Mouse (Mus musculus): ENCODE results near the gene Zfp831. TPM values are rescaled to one million over a fixed set of nuclear protein-coding genes. Genes with fewer than 3 reads are reported as not detected.

Zfp831 gene
- under 1 TPM in 1 of 4 experiments, not detected in 3; 0.03 TPM for total RNA-seq (2022)

DNA sequence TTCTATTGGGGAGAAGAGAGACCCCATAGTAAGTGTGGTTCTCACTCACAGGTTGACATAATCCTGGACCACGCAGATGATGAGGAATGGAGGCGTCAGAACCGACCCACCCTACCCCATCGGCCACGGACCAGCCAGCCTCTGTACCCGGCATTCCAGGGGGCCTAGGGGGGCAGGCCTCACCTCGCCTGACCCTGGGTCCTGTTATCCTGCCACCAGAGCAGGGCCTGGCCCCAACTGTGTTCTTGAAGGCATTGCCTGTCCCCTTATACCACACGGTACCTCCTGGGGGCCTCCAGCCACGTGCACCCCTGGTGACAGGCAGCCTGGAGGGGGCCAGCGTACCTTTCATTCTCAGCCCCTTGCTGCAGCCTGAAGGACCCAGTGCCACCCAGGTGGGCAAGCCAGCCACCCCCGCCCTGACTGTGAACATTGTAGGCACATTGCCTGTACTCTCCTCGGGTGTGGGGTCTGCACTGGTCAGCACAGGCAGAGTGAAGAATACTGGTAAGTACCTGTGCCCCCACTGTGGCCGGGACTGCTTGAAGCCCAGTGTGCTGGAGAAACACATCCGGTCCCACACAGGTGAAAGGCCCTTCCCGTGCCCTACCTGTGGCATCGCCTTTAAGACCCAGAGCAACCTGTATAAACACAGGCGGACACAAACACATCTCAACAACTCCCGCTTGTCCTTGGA lies at the start of gene Zfp831:
Zfp831 (plus strand) TSS at position 87 of the 697 bp plus-strand sequence.
- DNase-seq (ENCODE audit: low spot score in 2 of 2): no peak

DNA sequence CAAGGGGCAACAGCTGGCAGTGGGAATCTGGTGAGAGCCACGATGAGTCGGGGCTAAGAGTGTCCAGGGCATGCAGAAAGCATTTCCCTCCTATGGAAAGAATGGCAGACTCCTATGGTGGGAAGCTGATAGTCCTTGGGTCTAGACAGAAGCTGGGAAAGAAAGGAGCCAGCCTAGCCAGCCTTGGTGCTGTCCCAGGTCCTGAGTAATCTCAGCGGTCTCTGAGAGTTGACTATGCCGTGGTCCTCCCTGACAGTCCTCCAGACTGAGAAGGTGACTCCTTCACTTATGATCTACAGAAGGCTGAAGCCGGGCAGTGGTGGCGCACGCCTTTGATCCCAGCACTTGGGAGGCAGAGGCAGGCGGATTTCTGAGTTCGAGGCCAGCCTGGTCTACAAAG lies 48.4 kb upstream of the Zfp831 start:
- no peak for DNase-seq (ENCODE audit: low spot score in 2 of 2)

DNA sequence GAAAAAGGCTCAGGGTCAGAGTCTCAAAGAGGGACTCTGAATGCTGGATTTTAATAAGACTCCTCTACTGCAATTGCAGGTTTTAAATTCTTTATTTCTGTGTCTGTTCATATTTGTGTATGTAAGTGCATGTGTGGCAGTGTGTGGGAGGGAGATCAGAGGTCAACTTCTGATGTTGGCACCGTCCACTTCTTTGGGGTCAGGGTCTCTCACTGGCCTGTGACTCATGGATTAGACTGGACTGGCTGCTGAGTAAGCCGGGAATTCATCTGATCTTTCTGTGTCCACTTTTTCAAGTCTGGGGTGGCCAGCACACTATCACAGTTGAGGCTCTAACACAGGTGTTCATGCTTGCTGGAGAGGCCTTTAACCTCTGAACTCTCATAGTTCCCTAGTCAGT lies 47.7 kb upstream of the Zfp831 start:
- no peak for DNase-seq (ENCODE audit: low spot score in 2 of 2)

DNA sequence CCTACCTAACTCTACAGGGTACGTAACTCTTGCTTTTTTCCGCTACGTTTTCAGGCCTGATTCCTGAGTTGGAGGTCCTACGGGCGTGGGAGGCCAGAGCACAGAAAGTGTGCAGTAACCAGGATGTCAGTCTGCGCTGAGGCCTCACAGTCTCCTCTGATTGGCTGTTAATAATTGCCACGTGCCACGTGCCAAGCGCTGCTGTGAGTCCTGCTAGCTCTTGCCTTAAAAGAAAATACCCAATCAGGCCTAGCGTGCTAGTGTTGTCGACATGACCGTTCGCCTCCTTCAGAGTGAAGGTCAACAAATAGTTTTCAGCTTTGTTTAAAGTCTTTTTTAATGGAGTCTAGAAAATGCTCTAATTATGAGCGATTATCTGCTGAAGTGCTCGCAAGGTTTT lies 46.9 kb upstream of the Zfp831 start:
- DNase-seq (ENCODE audit: low spot score in 2 of 2): no peak

DNA sequence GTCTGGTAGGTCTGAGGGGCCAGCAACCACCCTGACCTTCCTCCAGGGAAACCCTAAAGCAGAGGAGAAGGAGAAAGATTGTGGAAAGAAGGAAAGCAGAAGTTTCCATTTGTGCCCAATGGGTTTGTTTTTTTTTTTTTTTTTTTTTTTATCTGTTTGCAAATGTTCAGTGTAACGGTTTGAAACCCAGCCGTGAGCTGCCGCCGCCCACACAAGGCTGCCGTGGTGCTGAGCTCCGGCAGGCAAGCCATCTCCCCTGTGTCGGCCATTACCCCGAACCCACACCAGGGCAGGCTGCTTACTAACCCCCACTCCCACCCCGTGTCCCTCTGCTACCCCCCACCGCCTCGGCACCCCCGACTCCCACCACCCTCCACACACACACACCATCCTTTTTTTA lies 44.9 kb upstream of the Zfp831 start:
- no peak for DNase-seq (ENCODE audit: low spot score in 2 of 2)

DNA sequence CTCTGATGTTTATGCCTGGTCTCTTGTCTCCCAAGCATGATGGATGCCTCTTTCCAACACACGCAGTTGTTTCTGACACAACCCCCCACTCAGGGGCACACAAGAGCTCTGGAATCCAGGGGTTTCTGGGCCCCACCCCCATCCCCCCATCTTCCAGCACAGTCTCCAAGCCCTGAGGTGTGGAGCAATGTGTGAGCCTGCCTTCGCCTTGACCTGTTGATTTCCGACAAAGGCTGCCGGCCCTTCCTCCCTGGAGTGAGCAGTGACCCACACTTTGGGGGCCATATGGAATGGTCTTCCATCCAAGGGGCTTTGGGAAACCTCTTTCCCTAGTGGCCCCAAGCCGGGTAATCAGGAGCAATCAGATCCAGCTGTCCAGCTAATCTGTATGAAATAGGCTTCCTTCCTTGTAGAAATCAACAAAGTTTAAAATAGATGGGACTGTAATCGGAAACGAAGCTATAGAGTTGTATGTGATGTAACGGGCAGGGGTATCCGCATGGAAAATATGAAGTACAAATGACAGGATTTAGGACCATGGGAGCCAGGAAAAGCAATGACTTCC lies 44.2 kb upstream of the Zfp831 start:
- DNase-seq (ENCODE audit: low spot score in 2 of 2): no peak

DNA sequence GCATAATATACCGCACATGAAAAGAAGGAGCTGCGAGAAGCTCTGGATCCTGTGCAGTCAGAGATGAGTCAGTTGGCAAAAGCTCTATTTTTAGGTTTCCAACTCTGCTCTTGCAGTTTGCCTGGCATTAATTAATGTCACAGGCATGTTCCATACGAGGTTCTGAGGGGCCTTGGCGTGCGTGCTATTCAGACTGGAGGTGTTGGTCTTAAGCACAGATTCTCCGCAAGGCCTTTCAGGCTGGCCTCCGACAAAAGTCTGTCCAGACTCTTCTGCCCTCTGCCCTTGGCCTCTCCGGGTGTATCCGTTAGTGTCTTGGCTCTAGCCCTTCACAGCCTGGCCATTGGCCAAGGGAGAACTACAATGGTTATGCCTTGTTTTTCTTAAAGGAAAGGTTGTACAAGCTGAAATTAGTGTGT lies 43.5 kb upstream of the Zfp831 start:
- DNase-seq (ENCODE audit: low spot score in 2 of 2): no peak

DNA sequence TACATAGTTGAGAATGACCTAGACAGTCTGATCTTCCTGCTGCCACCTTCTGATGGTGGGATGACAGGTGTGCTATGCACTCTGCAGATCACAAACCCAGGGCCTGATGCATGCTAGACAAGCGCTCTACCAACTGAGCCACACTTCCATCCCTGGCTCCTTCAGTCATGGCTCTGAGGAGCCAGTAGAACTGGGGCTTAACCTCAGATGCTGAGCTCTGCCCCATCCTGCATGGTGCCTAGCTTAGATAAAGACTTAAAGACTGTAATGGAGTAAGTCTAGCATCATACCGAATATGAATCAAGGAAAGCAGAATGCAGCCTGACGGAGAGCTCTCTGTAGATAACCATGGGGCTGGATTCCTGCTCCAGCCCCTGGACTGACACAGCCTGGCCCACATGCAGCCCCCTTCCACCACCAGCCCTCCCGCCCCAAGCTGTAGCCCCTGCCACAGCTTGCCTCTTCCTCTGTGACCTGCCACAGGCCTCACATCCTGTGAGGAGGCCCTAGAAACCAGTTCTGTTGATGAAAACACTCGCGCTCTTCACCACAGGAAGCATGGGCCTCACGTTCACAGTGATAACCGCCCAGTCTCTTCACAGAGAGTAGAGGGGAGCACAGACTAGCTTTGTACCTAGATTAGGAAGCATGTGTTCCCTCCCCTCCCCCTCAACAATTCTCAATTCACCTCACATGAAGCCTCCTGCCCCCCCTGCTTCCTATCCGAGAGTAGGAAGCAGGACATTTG lies 41.2 kb upstream of the Zfp831 start:
- DNase-seq (ENCODE audit: low spot score in 2 of 2): no peak

DNA sequence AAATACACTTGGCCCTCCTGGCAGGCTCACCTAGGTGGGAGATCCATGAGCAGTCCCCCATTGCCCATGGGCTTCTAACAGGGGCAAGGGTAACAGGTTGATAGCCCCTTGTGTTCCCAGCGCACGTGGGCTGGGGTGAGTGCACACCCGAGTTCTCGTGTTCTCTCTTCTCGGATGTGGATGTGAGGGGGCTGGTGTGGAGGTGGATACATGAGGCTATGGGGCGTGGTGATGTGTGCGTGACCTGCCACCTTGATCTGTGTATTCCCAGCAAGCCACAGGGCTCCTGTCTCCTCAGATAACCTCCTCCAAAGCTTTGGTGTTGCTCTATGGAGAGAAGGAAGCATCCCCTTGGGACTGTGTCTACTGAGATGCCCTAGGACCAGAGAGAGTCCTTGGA lies 40.0 kb upstream of the Zfp831 start:
- no peak for DNase-seq (ENCODE audit: low spot score in 2 of 2)

DNA sequence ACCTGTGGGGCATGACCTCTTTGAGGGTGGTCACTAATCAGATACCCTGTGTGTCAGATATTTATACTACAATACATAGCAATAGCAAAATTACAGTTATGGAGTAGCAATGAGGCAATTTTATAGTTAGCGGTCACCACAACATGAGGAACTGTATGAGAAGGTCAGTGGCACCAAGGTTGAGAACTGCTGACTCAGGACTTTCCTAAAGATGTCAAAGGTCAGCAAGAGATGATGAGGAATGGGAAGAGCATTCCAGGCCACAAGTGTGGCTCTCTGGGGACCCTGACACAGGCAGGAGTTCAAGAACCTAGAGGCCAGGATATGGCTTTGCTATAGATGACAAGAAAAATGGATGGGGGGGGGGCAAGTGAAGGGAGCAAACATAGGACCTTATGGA lies 38.3 kb upstream of the Zfp831 start:
- no peak for DNase-seq (ENCODE audit: low spot score in 2 of 2)

DNA sequence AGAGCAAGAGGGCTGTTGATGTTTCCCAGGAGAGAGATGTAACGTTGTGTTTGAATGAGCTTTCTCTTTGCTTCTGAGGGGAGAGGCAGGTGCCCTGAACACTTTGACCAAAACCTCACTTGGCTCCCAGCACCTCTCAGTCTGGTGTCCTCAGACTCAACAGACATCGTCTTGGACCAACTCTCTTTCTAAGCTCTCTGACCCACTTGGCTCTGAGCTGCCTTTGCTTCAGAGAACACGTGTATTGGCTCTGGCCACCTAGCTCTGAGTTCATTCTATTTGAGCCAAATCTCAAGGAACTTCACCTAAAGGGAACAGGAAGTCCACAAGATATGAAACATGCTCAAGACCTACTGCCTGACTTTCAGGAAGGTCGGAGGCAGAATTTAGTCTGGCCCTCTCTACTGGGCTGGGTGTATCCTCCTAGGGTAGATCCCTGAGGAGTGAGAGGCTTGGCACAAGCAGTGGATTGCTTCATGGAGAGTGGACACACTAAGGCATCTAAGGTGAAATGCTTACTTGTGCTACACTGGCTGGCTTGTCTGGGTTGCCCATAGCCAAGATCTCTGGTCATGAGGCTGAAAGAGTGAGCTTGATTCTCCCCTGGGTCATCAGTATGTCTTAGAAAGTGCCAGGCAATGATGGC lies 37.8 kb upstream of the Zfp831 start:
- no peak for DNase-seq (ENCODE audit: low spot score in 2 of 2)

DNA sequence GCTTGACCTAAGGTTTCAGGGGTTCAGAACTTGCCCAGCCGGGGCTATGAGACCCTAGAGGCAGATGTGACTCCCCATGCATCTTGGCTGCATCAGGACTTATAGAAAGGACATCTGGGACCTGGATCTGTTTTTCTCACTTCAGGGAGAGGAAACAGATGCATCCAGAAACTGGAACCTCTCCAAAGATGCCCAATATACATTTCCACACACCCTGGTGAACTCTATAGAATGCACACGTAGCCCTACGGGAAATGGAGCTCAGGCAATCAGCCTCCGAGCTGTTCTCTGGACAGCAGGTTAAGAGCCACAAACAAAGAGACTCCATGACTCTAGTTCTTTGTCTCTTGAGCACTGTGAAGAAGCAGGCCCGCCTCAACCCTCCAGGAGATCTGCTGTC lies 37.0 kb upstream of the Zfp831 start:
- no peak for DNase-seq (ENCODE audit: low spot score in 2 of 2)

DNA sequence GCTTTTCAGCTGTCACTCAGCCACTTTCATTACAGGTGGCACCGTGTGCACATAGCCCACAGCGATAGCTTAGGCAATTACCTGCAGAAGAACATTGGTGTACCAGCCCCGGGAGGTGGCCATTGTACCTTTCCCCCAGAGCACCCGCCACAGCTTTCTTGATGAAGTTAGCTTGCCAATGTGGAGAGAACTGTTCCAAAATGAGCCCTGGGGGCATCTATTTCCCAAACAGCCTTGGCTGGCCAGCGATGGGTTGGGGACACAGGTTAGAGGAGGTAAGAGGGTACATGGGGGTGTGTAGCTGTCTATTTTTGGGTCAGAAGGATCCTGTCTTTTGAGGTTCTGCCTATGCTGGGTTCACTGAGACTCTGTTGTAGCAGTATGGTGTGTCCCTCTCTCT lies 33.4 kb upstream of the Zfp831 start:
- DNase-seq (ENCODE audit: low spot score in 2 of 2): no peak

DNA sequence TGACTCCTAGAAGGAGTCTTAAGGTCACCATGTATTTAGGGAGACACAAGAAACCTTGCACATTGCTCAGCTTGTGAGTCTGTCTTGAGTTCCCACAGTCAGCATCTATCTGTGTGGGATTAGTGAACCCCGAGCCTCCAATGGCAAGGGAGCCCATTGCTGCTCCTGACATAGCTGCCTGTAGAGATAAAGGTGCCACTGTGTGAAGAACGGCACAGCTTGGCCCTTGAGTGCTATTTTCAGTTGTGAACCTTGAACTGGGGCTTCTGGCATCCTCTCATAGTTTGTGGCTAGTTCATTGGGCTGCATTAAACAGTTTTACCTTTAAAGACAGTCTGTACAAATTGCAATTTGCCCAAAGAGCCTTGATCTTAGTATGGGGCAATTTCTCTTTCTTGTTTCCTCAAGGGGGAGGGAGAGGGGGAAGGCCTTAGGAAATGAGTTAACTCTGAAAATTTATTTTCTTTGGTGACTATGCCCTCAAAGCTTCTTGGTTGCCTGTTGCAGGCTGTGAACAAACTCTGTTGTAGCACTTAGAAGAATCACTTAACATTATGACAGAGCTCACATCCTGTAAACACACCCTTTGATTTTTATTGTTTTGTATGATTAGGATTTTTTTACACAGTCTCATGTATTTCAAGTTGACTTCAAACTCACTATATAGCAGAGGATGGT lies 30.8 kb upstream of the Zfp831 start:
- no peak for DNase-seq (ENCODE audit: low spot score in 2 of 2)

DNA sequence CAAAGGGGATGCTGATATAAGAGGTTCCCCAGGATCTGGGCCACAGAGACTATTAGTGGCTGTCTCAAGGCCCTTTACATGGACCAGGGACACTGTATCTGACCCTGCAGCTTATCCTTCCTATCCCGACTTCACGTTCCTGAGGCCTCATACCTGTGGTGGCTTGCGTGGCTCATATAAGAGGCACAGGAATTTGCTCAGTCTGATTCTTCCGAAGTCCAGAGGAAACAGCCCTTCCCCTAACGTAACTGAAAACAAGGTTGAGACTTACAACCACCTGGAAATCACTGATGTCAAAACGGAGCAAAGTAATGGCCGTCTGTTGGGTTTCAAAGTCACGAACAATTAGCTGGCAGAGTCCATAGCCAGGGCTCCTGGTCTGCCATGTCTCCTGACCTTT lies 30.1 kb upstream of the Zfp831 start:
- no peak for DNase-seq (ENCODE audit: low spot score in 2 of 2)

DNA sequence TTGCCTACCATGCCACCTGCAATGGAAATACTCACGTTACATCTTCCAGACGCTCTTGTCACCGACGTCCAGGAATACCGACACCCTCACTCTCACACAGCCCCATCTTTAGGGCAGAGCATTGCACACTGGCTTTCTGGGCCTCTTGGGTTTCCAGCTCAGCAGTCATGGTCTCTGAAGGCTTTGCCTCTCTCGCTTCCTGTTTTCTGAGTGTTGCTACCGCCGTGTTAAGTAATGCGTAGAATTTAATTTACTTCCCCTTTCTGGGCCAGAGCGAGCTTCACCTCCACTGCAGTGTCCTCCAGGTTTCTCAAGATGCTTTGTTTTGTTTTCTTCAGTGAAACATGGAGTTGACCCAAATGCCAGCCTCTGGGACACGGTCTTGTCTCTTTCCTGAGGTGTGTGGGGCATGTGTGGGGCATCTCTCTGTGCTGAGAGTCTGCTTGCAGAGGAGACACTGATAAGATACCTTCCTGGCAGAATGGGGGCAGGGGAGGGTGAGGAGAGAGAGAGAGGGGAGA lies 29.4 kb upstream of the Zfp831 start:
- no peak for DNase-seq (ENCODE audit: low spot score in 2 of 2)

DNA sequence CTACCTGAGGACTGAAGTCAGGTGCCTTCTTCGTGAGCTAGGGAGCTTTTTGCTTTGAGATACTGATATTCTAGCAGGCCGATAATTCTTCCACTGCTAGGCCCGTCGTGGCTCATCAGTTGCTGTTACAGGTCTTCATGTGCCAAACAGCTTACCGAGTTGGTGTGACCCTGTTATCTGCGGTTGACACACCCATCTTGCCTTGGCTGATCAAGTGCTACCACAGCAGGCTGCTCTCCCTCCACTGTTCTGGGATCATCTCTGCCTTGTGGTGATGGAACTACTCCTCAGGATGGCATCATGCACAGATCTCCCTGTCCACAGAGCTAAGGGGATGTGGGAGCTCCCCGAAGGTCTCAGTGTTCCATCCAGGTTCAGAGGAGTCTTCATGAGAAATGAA lies 21.5 kb upstream of the Zfp831 start:
- no peak for DNase-seq (ENCODE audit: low spot score in 2 of 2)

DNA sequence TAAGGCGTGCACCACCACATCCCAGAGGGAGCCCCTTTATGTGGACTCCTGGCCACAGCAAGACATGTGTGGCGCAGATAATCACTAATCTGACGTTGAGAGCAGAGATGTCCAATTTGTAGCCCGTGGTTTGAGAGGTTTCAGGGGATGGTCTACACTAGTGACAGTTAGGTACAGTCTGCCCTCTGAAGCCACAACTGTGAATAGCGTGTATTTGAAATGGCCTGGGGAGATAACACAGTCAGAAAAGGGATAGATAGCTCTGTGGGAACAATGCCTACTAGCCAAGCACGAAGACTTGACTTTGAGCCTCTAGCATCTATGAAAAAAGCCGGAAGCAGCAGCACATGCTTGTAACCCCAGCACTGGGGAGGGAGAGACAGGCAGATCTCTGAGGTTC lies 18.9 kb upstream of the Zfp831 start:
- no peak for DNase-seq (ENCODE audit: low spot score in 2 of 2)

DNA sequence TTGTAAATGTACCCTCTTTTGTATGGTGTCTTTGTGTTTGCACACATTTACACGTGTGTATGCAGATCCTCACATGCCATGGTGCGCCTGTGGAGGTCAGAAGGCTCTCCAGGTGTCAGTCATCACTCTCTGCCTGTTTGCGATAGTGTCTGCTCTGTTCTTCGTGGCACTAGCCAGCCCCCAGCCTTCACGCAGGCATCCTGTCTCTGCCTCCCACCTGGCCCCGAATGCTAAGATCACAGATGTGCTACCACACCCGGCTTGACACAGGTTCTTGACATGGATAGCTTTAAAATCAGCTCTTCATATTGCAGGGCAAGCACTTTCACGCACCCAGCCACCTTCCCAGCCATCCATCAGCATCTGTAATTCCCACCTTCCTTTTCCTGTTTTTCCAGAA lies 16.3 kb upstream of the Zfp831 start:
- DNase-seq (ENCODE audit: low spot score in 2 of 2): no peak

DNA sequence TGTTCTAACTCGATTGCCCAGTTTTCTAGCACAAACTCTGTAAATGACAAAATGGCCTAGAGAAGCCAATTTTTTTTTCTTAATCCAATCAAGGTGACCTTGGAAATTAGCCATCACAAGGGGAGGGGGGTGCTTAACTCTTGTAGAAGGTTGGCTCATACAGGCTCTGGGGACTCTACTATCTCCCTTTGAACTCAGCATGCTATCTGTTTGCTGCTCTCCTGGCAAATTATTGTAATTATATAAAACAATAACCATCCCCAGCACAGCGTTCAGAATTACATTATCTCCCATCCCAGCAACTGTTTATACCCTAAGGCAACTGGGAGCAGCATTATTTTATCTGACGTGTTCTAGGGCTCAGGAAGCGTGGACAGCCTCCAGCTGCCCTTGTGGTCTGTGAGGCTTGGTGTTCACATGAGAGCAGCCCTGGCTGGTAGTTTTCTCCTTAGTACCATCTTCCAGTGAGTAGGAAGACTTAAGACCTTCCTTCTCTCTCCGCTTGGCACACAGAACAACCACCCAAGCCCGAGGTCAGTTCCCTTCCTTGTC lies 14.0 kb upstream of the Zfp831 start:
- no peak for DNase-seq (ENCODE audit: low spot score in 2 of 2)

DNA sequence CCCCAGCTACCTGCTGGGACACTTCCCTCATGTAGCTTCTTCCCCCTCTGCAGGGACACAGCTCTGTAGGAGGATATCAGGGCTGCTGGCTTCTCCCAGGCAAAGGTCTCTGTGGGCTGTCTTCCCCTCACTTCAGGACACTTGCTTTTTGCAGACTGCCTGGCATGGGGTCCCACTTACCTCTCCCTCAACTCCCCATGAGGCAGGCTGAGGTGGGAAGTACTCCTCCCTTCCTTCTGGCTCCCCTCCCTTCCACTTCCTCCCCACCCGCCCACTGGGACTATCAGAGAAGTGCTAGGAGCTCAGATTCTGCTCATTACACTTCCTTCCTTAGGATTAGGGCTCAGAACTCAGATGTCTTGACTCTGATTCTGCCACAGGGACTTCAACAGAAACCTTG lies 6.6 kb upstream of the Zfp831 start:
- DNase-seq (ENCODE audit: low spot score in 2 of 2): no peak

Data from gastrocnemius, adult 8-10 months (tissue).